20 mouse cellular contexts compared by ENCODE assay signal in genomic region chr5:21332119-21332518, GRCm38 (mm10). TPM values are rescaled to one million over a fixed set of nuclear protein-coding genes. Genes with fewer than 3 reads are reported as not detected.
A peak's percentile ranks its signal among the peaks of the same experiment; 100 is the strongest.
DNase-seq lines count a peak whose midpoint lies in the region; ATAC-seq and TF ChIP-seq lines count a peak whose summit lies in the region.
"Had no signal": no experiment of that assay in that cellular context is flagged by ENCODE, and none has a peak within 500 bp of the region (broad histone marks: within the 10 kb centered on the region; RNA-seq: fewer than 3 reads in every experiment).

No protein-coding gene starts in this region.

- WGBS in heart, embryonic 12.5 days = 69% methylated on average over 1 of the region's 1 CpGs
- 74% methylated on average over 1 of the region's 1 CpGs for WGBS in lung, postnatal 0 days
- 92% methylated on average over 1 of the region's 1 CpGs for WGBS in midbrain, embryonic 10.5 days

- no peak overlapping the region for H3K9ac ChIP-seq in heart, embryonic 12.5 days
- H3K9ac ChIP-seq in lung, postnatal 0 days (replicated peaks; ENCODE audit: low read depth) = no peak overlapping the region
- H3K9ac ChIP-seq: embryonic facial prominence, embryonic 12.5 days; forebrain, postnatal 0 days; hindbrain, embryonic 15.5 days; liver, embryonic 14.5 days; neural tube, embryonic 15.5 days had no signal

- H3K4me2 ChIP-seq in heart, embryonic 12.5 days = no peak overlapping the region
- no peak overlapping the region for H3K4me2 ChIP-seq in lung, postnatal 0 days (replicated peaks; ENCODE audit: low read depth, low read length)
- H3K4me2 ChIP-seq: embryonic facial prominence, embryonic 12.5 days; hindbrain, embryonic 15.5 days; neural tube, embryonic 15.5 days had no signal

- DNase-seq in heart, adult 11 months = no peak
- DNase-seq in lung, postnatal 0 days (ENCODE audit: low spot score) = peak; percentile 23
- no peak for DNase-seq in lung, postnatal 14 days
- no peak for DNase-seq in urinary bladder, postnatal 10 days (ENCODE audit: low spot score)
- DNase-seq in midbrain, embryonic 10.5 days (ENCODE audit: low spot score) = no peak
- DNase-seq: cerebellum, adult 18-20 months; forebrain, postnatal 0 days; gastrocnemius, postnatal 36 days; kidney, adult 18-20 months; kidney, postnatal 25 days; layer of hippocampus, adult 9-11 months; retina, postnatal 1 day; thymus, postnatal 36 days had no signal

- peaks cover 40% of the 10 kb centered on the region for H3K4me1 ChIP-seq in heart, embryonic 12.5 days (replicated peaks)
- H3K4me1 ChIP-seq in lung, postnatal 0 days (ENCODE audit: insufficient read depth, low read depth, low read length) = no peaks in the 10 kb centered on the region
- peaks cover 20% of the 10 kb centered on the region for H3K4me1 ChIP-seq in midbrain, embryonic 10.5 days
- H3K4me1 ChIP-seq: hindbrain, embryonic 15.5 days had no signal

- no peak for TF ChIP-seq EP300 in lung, postnatal 0 days (IDR thresholded peaks at IDR 0.05)

- peaks cover 4% of the 10 kb centered on the region; the same call in 1 of the 2 replicates for H3K9me3 ChIP-seq in heart, embryonic 12.5 days (replicated peaks)
- H3K9me3 ChIP-seq in lung, postnatal 0 days (ENCODE audit: low read length) = no peaks in the 10 kb centered on the region
- 0 out of 2 replicates have a peak, but pooled peaks cover 3% of the 10 kb centered on the region for H3K9me3 ChIP-seq in midbrain, embryonic 10.5 days (replicated peaks)
- H3K9me3 ChIP-seq: embryonic facial prominence, embryonic 12.5 days; hindbrain, embryonic 15.5 days; megakaryocyte, embryonic 14.5 days; neural tube, embryonic 15.5 days had no signal

- TF ChIP-seq CTCF in lung, postnatal 0 days (IDR thresholded peaks at IDR 0.05) = no peak

- peak overlapping the region; percentile 80 for H3K27ac ChIP-seq in heart, embryonic 12.5 days (ENCODE audit: poor library complexity, severe bottlenecking)
- no peak overlapping the region for H3K27ac ChIP-seq in lung, postnatal 0 days (ENCODE audit: low read length)
- no peak overlapping the region for H3K27ac ChIP-seq in midbrain, embryonic 10.5 days (replicated peaks)
- H3K27ac ChIP-seq: embryonic facial prominence, embryonic 12.5 days; hindbrain, embryonic 15.5 days; liver, embryonic 14.5 days; neural tube, embryonic 15.5 days had no signal

- no peaks in the 10 kb centered on the region for H3K36me3 ChIP-seq in heart, embryonic 12.5 days
- H3K36me3 ChIP-seq in lung, postnatal 0 days (ENCODE audit: insufficient read depth, low read length) = no peaks in the 10 kb centered on the region
- H3K36me3 ChIP-seq in midbrain, embryonic 10.5 days = no peaks in the 10 kb centered on the region
- H3K36me3 ChIP-seq: embryonic facial prominence, embryonic 12.5 days; hindbrain, embryonic 15.5 days; neural tube, embryonic 15.5 days had no signal

- no peak overlapping the region for H3K4me3 ChIP-seq in heart, embryonic 12.5 days
- no peak overlapping the region for H3K4me3 ChIP-seq in lung, postnatal 0 days (ENCODE audit: low read depth, low read length)
- no peak overlapping the region for H3K4me3 ChIP-seq in midbrain, embryonic 10.5 days
- H3K4me3 ChIP-seq: embryonic facial prominence, embryonic 12.5 days; hindbrain, embryonic 15.5 days; megakaryocyte, embryonic 14.5 days; neural tube, embryonic 15.5 days had no signal

- no peaks in the 10 kb centered on the region for H3K27me3 ChIP-seq in heart, embryonic 12.5 days (replicated peaks)
- no peaks in the 10 kb centered on the region for H3K27me3 ChIP-seq in lung, postnatal 0 days (replicated peaks; ENCODE audit: insufficient read depth, low read length)
- no peaks in the 10 kb centered on the region for H3K27me3 ChIP-seq in midbrain, embryonic 10.5 days (ENCODE audit: low read depth, poor library complexity, severe bottlenecking)
- H3K27me3 ChIP-seq: embryonic facial prominence, embryonic 12.5 days; hindbrain, embryonic 15.5 days; megakaryocyte, embryonic 14.5 days; neural tube, embryonic 15.5 days had no signal

- ATAC-seq in heart, embryonic 12.5 days (ENCODE audit: insufficient number of reproducible peaks, low FRiP score) = no peak
- peak; percentile 32; the same call in 1 of the 2 replicates for ATAC-seq in lung, postnatal 0 days
- peak; percentile 85 to 90 for ATAC-seq in hematopoietic stem cell, adult 5-6 weeks (replicated peaks in 1 of 2; ENCODE audit: insufficient read depth in 1 of 2, low FRiP score in 2 of 2, low TSS enrichment in 1 of 2, low read depth in 1 of 2, poor library complexity in 2 of 2, severe bottlenecking in 2 of 2)
- ATAC-seq: forebrain, postnatal 0 days had no signal

RNA-seq across cellular contexts. Expression of gene Fgl2, which starts 40.3 kb away (rescaled TPM):
- polyA plus RNA-seq in heart, embryonic 12.5 days (2016; fragmentation: Nextera tagmentation; extraction: Ambion mirVana) = 34.2 and 35.3 TPM in 2 replicates
- 8.7 and 10.5 TPM in 2 replicates for polyA plus RNA-seq in lung, postnatal 0 days (2015; fragmentation: Nextera tagmentation; extraction: Ambion mirVana)
- total RNA-seq in hematopoietic stem cell, adult 5-6 weeks (2017) = 30.7 and 36.7 TPM in 2 replicates
- polyA plus RNA-seq in midbrain, embryonic 10.5 days (2016; fragmentation: Nextera tagmentation; extraction: Ambion mirVana) = 2.0 and 2.3 TPM in 2 replicates
